Mouse (Mus musculus): ENCODE data around the gene Ptgfrn. TPM values are rescaled to one million over a fixed set of nuclear protein-coding genes. Genes with fewer than 3 reads are reported as not detected.

Ptgfrn gene
- total RNA-seq, 2 experiments from 2014 or later = 49.4 to 49.5 TPM

DNA sequence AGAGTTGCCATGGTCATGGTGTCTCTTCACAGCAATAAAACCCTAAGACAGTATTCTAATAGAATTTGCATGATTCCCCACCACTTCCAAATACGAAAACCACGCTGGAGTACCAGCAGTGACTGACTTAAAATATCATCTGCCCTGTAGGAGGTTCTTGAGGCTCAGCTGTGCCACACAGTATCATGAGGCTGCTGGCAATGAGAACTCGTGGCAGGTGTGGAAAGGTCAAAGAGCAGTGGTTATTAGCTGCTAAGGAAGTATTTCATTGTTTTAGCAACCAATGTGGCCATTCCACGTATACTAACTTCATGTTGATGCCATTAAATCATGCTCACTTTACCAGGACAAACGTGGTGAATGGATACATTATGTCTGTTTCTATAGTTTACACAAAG, 98.9 kb downstream of the Ptgfrn start:
- no peak for DNase-seq (ENCODE audit: low spot score in 2 of 2)

DNA sequence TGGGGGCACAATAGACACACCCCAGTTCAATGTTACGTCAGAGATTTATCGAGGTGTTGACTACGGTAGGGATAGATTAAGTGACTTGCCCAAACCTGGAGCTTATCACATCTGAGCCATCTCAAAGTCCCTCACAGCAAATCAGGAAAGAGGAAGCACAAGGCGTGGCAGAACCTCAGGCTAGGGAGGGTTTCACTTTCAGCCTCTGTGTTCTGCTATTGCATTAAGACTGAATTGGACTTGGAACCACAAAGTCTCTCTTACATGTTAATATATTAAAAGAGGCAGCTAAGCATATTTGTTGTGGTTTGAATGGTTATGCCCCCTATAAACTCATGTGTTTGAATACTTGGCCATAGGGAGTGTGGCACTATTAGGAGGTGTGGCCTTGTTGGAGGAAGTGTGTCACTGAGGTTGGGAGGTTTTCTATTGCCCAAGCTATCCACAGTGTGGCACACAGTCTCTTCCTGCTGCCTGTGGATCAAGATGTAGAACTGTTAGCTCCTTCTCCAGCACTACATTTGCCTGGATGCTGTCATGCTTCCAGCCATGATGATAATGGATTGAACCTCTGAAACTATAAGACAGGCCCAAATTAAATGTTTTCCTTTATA, 99.4 kb downstream of the Ptgfrn start:
- no peak for DNase-seq (ENCODE audit: low spot score in 2 of 2)

DNA sequence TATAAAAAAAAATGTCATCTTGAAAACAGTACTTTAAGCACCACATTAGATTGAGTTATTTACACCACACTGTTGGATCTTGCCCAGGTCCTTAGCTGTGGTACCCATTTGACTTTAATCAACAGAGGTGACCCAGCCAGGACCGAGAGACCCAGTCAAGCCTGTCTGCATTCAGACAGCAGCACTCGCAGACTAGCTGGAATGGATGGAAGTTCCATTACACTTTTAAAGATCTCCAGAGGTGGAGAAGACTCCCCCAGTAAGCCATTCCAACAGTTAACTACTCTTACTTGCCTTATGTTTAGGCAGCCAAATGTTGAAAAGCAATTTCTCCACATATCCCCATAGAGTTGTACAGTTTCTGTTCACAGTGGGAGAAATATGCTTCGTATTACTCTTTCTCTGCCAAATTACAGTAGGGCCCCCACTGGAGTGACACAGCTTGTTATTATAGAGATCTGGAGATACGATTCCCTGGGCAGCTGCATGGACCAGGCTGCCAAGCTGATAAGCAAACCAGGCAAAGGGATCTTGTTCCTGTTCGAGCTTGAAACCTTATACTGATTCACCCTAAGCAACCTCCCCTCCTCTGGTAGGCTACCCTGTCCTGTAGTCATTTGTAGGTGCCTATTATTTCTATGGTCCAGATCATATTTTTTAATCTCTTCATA, 102.8 kb downstream of the Ptgfrn start:
- DNase-seq (ENCODE audit: low spot score in 2 of 2) = no peak

DNA sequence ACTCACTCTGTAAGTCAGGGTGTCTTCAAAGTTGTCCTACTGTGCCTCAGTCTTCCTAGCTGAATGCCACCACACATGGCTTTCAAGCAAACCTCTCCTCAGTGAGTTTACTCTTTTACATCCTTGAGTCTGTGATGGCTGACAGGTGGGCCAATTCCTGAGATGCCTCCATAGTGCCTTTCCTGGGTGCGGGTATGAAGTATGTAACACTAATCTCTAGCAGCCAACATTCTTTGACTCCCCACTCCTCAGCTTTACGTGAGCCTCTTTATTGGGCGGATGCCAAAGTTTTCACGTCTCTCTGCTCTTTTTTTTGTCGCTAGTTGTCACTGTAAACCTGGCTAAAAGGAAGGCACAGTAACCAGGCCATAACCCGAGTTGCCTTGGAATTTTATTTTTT, 104.7 kb downstream of the Ptgfrn start:
- DNase-seq (ENCODE audit: low spot score in 2 of 2) = no peak

DNA sequence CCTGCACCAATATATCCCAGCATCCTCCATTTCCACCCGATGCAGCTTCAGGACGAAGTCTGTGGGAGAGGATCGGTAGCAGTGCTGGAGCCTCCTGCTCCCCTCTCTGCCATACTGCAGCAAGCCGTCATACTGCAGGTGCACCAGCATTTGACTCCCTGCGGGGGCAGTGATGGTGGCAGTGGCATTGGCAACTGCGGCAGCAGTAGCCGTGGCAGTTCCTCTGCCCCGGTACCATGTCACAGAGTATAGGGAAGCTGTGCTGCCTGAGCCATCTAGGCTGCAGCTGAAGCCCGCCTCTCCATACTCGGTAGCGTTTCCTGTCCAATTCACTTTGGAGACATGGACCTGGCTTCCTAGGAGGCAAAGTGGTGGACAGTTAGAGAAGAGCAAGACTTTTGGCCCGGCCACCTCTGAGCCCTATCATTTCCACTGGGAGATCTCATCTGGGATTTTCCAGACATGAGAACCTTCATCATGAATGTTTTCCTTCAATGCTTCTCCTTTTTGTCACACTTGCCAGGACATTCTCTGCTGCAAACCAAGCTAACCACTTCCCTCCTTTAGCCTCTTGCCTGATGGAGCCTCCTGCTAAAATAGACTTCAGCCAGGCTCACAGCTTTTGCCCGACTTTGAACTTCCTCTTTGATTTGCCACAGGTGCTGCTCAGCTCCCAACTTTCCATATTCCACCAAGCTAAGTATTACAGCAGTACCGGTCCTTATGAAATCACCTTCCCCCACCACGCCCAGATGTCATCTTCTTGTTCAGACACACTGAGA, 106.3 kb downstream of the Ptgfrn start:
- no peak for DNase-seq (ENCODE audit: low spot score in 2 of 2)

DNA sequence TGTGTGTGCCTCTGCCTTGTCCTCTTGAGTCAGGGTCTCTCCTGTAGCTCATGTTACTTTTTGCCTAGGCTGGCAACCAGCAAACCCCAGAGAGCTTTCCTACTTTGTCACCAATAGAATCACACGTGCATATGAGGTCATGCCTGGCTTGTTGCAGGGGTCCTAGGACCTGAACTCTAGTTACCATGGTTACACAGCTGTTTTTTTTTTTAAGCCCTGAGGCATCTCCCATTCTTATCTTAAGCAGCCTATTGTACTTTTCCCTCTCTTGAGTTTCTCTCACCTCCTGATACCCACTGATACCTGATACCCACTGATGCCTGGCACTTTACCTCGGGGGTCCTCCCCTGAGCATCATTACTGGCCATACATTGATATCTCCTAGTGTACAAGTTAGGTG, 110.3 kb downstream of the Ptgfrn start:
- no peak for DNase-seq (ENCODE audit: low spot score in 2 of 2)

DNA sequence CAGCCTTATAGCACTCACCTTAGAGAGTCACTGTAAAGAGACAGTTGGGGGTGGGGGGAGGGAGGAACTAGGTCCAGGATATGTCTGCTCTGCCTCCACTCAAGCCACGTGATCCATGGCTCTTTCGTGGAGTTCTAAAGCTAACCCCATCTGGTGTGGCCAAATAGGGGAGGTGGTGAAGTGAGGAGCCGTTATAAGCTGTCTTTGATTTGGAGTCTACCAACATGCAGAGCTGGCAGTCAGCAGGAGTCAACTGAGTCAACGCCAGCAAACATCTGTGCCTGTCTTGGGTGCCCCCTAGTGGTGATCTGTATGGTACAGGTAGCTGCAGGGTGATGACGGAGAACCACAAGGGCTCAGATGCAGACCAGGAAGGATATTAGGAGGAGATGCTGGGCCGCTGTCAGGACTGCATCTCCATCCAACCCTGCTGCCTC, 111.2 kb downstream of the Ptgfrn start:
- DNase-seq (ENCODE audit: low spot score in 2 of 2) = peak; percentile 27 to 52

DNA sequence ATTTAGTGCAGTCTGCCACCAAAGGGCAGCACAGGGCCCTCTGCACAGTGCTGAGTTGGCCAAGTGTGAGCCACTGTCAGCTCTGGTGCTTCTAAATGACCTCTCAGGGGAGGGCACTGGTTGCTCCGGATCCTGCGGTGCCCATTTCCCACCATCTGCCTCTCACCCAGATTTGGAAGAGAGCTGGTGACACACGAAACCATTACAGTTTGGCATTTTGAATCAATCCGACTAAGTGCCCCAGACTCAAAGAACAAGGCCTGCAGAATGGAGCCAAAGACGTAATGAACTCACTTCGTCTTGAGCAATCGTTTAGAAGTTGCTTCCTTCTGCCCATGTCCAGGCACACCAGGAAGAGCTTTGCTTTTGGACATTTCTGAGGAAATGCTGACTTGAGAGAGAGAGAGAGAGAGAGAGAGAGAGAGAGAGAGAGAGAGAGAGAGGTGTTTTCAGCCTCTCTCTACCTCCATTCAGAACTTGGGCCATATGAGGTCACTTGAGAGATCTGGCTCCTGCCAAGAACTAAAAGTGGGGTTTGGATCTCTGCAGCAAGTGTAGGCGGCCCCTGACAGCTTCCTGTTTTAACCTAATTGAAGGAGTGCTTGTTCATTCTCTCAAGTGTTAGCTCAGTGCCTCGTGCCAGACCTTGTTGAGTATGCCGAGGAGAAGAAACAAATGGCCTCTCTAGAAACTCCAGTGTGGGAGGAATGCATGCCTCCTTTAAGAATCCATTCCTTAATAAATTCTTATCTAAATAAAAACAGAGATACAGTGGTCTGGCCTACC, 112.1 kb downstream of the Ptgfrn start:
- DNase-seq (ENCODE audit: low spot score in 2 of 2) = no peak

DNA sequence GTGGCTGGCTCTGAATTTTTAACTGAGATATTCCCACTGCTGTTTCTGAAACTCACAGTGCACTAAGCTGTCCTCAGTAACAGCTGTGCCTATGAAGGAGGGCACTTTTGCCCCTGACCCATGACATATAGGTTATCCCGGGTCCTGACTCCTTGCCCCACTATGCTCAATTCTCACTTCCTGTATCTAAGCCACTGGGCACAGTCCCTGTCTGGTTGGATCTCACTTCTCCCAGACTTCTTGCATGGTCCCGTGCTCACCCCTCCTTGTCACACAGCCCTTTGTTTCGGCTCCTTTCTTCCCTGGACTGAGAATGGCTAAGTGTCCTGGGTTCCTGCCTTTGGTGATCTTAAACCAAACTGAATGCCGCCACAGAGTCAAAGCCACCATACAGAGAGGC, 115.8 kb downstream of the Ptgfrn start:
- DNase-seq (ENCODE audit: low spot score in 2 of 2) = no peak

DNA sequence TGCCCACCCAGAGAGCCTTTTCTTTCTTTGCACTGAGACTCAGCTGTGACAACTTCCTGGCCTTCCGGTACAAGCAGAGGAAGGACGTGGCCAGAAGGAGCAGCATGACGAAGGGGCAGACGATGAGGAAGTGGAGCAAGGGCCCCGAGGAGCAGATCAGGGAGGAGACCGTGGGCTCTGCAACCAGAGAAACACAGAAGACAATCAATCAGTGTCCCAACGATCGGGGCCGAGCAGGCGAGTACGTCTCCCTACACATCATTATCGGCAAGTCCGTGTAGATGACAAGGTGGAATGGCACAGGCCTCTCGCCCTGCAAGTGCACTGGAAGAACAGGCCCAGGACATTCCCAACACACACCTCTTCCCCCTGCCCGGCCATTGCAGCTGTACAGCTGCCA, 116.4 kb downstream of the Ptgfrn start:
- DNase-seq (ENCODE audit: low spot score in 2 of 2) = no peak

DNA sequence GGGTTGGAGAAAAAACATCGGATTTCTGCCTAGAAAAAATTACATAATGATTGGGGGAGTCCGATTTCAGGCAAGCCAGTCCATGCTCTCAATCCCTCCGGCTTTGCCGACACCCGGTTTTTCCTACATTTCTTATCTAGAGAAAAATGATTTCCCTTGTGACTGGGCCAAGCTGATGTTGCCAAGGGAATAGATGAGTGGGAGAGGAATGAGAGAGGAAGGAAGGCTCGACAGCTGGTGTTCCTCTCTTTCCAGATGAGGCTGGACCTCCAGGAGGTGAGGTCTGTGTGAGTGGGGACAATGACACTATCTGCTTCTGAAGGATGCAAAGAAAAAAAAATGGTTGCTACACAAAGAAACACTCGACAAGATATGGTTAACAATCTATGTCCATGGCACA, 116.9 kb downstream of the Ptgfrn start:
- no peak for DNase-seq (ENCODE audit: low spot score in 2 of 2)

Other genes starting within 250 kb of the Ptgfrn start
- 1 to 10 TPM; 5.7 to 6.3 TPM for gene Trim45, start 188.1 kb downstream of the Ptgfrn start, total RNA-seq (2021)
- 10 to 100 TPM; 15.1 to 16.5 TPM for gene Ttf2, start 140.6 kb downstream of the Ptgfrn start, total RNA-seq (2021)
- under 1 TPM; 0.08 to 0.25 TPM for gene Cd101, start 80.7 kb downstream of the Ptgfrn start, total RNA-seq (2021)
- under 1 TPM in 1 of 2 experiments, not detected in 1; 0.59 TPM for gene Cd2, start 177.7 kb upstream of the Ptgfrn start, total RNA-seq (2021)

Data from adrenal gland, postnatal 4 days (tissue).